12 mouse cellular contexts compared by ENCODE assay signal in the genomic region with DNA sequence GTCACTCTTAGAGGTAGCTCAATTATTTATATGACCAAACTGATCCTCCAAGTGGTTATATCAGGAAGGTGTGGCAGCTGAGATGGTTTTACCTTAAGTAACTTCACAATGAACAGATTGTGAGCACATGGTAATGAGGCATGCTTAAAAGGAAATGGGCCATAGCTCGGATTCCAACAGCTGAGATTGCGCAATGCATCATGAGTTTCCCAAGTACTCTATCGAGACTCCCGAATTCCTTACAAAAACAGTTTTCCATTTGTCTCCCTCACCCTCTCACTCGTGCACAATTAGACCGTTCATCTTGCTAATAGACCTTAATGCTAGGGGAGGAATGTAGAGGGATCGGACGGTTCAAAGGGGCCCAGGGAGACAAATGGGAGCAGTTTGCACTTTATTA.
DNase-seq lines count a peak whose midpoint lies in the region; ATAC-seq and TF ChIP-seq lines count a peak whose summit lies in the region.
"Had no signal": no experiment of that assay in that cellular context is flagged by ENCODE, and none has a peak within 500 bp of the region (broad histone marks: within the 10 kb centered on the region; RNA-seq: fewer than 3 reads in every experiment).

No protein-coding gene starts in this region.

- TF ChIP-seq CTCF in layer of hippocampus, adult 2 months (conservative IDR thresholded peaks at IDR 0.05) = no peak

- no peaks in the 10 kb centered on the region for H3K4me1 ChIP-seq in forebrain, embryonic 11.5 days (replicated peaks; ENCODE audit: control insufficient read depth, insufficient read depth, low read length)
- H3K4me1 ChIP-seq: megakaryocyte, embryonic 14.5 days had no signal

- WGBS in forebrain, embryonic 11.5 days = 86% methylated on average over 8 of the region's 8 CpGs

- H3K4me2 ChIP-seq in forebrain, embryonic 11.5 days (ENCODE audit: low read depth, low read length, severe bottlenecking) = no peak overlapping the region
- H3K4me2 ChIP-seq: forebrain, embryonic 15.5 days; limb, embryonic 12.5 days had no signal

- H3K27me3 ChIP-seq in forebrain, embryonic 11.5 days (ENCODE audit: control insufficient read depth, insufficient read depth, low read length) = no peaks in the 10 kb centered on the region
- H3K27me3 ChIP-seq: forebrain, embryonic 15.5 days; limb, embryonic 12.5 days; megakaryocyte, embryonic 14.5 days had no signal

- no peak for ATAC-seq in forebrain, embryonic 11.5 days (replicated peaks; ENCODE audit: low FRiP score)
- ATAC-seq: forebrain, embryonic 15.5 days had no signal

- H3K9ac ChIP-seq in forebrain, embryonic 11.5 days (ENCODE audit: low read length) = no peak overlapping the region
- H3K9ac ChIP-seq: forebrain, embryonic 15.5 days; limb, embryonic 12.5 days had no signal

- no peaks in the 10 kb centered on the region; the same call in 1 of the 2 replicates for H3K36me3 ChIP-seq in forebrain, embryonic 11.5 days (ENCODE audit: control insufficient read depth, insufficient read depth, low read length)
- H3K36me3 ChIP-seq: forebrain, embryonic 15.5 days had no signal

- H3K4me3 ChIP-seq in layer of hippocampus, adult 2 months = no peak overlapping the region
- H3K4me3 ChIP-seq in forebrain, embryonic 11.5 days (ENCODE audit: low read depth, low read length) = no peak overlapping the region
- H3K4me3 ChIP-seq: forebrain, embryonic 15.5 days; limb, embryonic 12.5 days; megakaryocyte, embryonic 14.5 days had no signal

- peak; percentile 18 for DNase-seq in gastrocnemius, adult 18-20 months (ENCODE audit: low spot score)
- no peak for DNase-seq in gastrocnemius, postnatal 4 days (ENCODE audit: low spot score in 2 of 2)
- DNase-seq in layer of hippocampus, adult 2 months (ENCODE audit: low spot score in 2 of 2) = no peak
- no peak for DNase-seq in layer of hippocampus, postnatal 25 days (ENCODE audit: extremely low spot score in 1 of 2, low spot score in 1 of 2)
- DNase-seq in kidney, postnatal 14 days = peak; percentile 25
- peak; percentile 45 for DNase-seq in skeletal muscle tissue, adult 2 months (ENCODE audit: low read depth, low spot score)
- DNase-seq in c-Kit-positive CD71-positive TER-119-positive erythroid progenitor cells, embryonic 14.5 days (ENCODE audit: low spot score) = no peak
- DNase-seq in forebrain, embryonic 11.5 days (ENCODE audit: low spot score) = no peak
- DNase-seq: thymus, postnatal 4 days had no signal

- no peaks in the 10 kb centered on the region for H3K9me3 ChIP-seq in forebrain, embryonic 11.5 days (ENCODE audit: control insufficient read depth, low read length)
- H3K9me3 ChIP-seq: forebrain, embryonic 15.5 days; limb, embryonic 12.5 days; megakaryocyte, embryonic 14.5 days had no signal

- H3K27ac ChIP-seq in layer of hippocampus, adult 2 months = 0 out of 2 replicates have a peak overlapping the region, but pooled peaks have one; percentile 18
- no peak overlapping the region for H3K27ac ChIP-seq in forebrain, embryonic 11.5 days (ENCODE audit: low read depth, low read length)
- H3K27ac ChIP-seq: forebrain, embryonic 15.5 days; limb, embryonic 12.5 days had no signal

Comparison
In these comparisons a context has a peak if more than half of its experiments do, and no peak if none do; other contexts are left out.
1. DNase-seq: peak in gastrocnemius, adult 18-20 months (single experiment), kidney, postnatal 14 days (single experiment) and skeletal muscle tissue, adult 2 months (single experiment); none in gastrocnemius, postnatal 4 days (0 of 2), layer of hippocampus, adult 2 months (0 of 2), layer of hippocampus, postnatal 25 days (0 of 2), c-Kit-positive CD71-positive TER-119-positive erythroid progenitor cells, embryonic 14.5 days (single experiment) and forebrain, embryonic 11.5 days (single experiment).